28 mouse cellular contexts compared by ENCODE assay signal in the genomic region with DNA sequence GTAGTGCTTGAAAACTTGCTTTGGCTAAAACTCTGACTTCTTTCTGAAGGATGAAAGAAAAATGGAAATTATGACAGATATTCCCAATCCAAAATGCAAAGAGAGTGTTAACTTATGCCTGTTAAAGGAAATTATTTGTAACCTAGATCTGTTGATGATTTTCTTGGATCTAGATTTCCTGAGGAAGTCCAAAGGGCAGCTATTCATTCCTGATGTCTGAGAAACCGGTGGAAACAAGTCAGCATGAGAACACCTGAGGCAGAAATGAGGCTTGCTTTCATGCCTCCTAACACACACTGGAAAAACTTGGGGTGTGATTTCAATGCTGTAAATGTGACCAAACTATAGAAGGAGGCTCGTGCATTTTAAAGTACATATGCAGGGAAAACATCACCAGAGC.
"Had no signal": no experiment of that assay in that cellular context is flagged by ENCODE, and none has a peak within 500 bp of the region (broad histone marks: within the 10 kb centered on the region; RNA-seq: fewer than 3 reads in every experiment).

No protein-coding gene starts in this region.

- H3K36me3 ChIP-seq: embryonic facial prominence, embryonic 10.5 days; embryonic facial prominence, embryonic 12.5 days; embryonic facial prominence, embryonic 13.5 days; embryonic facial prominence, embryonic 15.5 days; forebrain, embryonic 10.5 days; forebrain, embryonic 12.5 days; forebrain, embryonic 15.5 days had no signal

- H3K9me3 ChIP-seq: embryonic facial prominence, embryonic 10.5 days; embryonic facial prominence, embryonic 12.5 days; embryonic facial prominence, embryonic 13.5 days; embryonic facial prominence, embryonic 15.5 days; forebrain, embryonic 10.5 days; forebrain, embryonic 12.5 days; forebrain, embryonic 13.5 days; forebrain, embryonic 15.5 days had no signal

- DNase-seq: cerebellum, adult 2 months; cerebellum, adult 8-10 months; cerebellum, adult 9-10 months; cerebellum, adult 9-11 months; cerebellum, postnatal 10 days; cerebellum, postnatal 14 days; cerebellum, postnatal 25 days; cerebellum, postnatal 36 days; embryo, embryonic 11 days; forebrain, postnatal 0 days; gastrocnemius, adult 2 months; gastrocnemius, postnatal 10 days; gastrocnemius, postnatal 14 days; gastrocnemius, postnatal 25 days; gastrocnemius, postnatal 36 days; heart, adult 11 months; heart, adult 18-20 months had no signal

- H3K4me3 ChIP-seq: embryonic facial prominence, embryonic 10.5 days; embryonic facial prominence, embryonic 12.5 days; embryonic facial prominence, embryonic 13.5 days; embryonic facial prominence, embryonic 15.5 days; erythroblast, embryonic 14.5 days; forebrain, embryonic 10.5 days; forebrain, embryonic 12.5 days; forebrain, embryonic 13.5 days; forebrain, embryonic 15.5 days; gastrocnemius, adult 2 months had no signal

- H3K27me3 ChIP-seq: embryonic facial prominence, embryonic 12.5 days; embryonic facial prominence, embryonic 13.5 days; embryonic facial prominence, embryonic 15.5 days; forebrain, embryonic 12.5 days; forebrain, embryonic 13.5 days; forebrain, embryonic 15.5 days had no signal

- H3K4me2 ChIP-seq: embryonic facial prominence, embryonic 12.5 days; embryonic facial prominence, embryonic 13.5 days; embryonic facial prominence, embryonic 15.5 days; forebrain, embryonic 12.5 days; forebrain, embryonic 13.5 days; forebrain, embryonic 15.5 days had no signal

- H3K27ac ChIP-seq: embryonic facial prominence, embryonic 10.5 days; embryonic facial prominence, embryonic 12.5 days; embryonic facial prominence, embryonic 13.5 days; embryonic facial prominence, embryonic 15.5 days; forebrain, embryonic 10.5 days; forebrain, embryonic 12.5 days; forebrain, embryonic 13.5 days; forebrain, embryonic 15.5 days; gastrocnemius, adult 2 months had no signal

- H3K4me1 ChIP-seq: embryonic facial prominence, embryonic 10.5 days; embryonic facial prominence, embryonic 12.5 days; embryonic facial prominence, embryonic 13.5 days; embryonic facial prominence, embryonic 15.5 days; forebrain, embryonic 10.5 days; forebrain, embryonic 12.5 days; forebrain, embryonic 13.5 days; forebrain, embryonic 15.5 days had no signal

- H3K9ac ChIP-seq: embryonic facial prominence, embryonic 12.5 days; embryonic facial prominence, embryonic 13.5 days; embryonic facial prominence, embryonic 15.5 days; forebrain, embryonic 12.5 days; forebrain, embryonic 13.5 days; forebrain, embryonic 15.5 days; forebrain, postnatal 0 days had no signal

- ATAC-seq: forebrain, embryonic 13.5 days; forebrain, embryonic 14.5 days; forebrain, embryonic 15.5 days; forebrain, embryonic 16.5 days; forebrain, postnatal 0 days had no signal
